Mouse (Mus musculus) lung, adult 2 months (tissue): ENCODE results near the gene Nphp3.

Source experiments
- CTCF ChIP-seq: fragments of 200-500 bp; IDR thresholded peaks from 2 replicates; pipeline ENCODE4 v1.5.1; 2011; ENCODE audit warnings: mild to moderate bottlenecking, low read length, control low read depth; ENCODE audit not compliant: insufficient read depth
- POLR2A ChIP-seq: fragments of 200-500 bp; IDR thresholded peaks from 2 replicates; pipeline ENCODE4 v1.6.1; 2011; ENCODE audit warnings: low read depth, mild to moderate bottlenecking, control low read depth, low read length, borderline replicate concordance; ENCODE audit errors: extremely low read depth

GRCm38 (mm10) chr9:104088555-104088954 is 86.2 kb downstream of the Nphp3 start:
- no peak for TF ChIP-seq CTCF
- TF ChIP-seq POLR2A = no peak
